Mouse (Mus musculus): ENCODE measurements around the gene Zfp595. TPM values are rescaled to one million over a fixed set of nuclear protein-coding genes. Genes with fewer than 3 reads are reported as not detected.
"Not testable (repeated sequence)": the region's sequence is repeated elsewhere in the genome, so short reads cannot be mapped to it uniquely, and the experiment has no call there.

The Zfp595 gene
- polyA plus RNA-seq, 1 experiment = 6.6 TPM

GRCm38 (mm10) chr13:67343422-67343821, 11.1 kb upstream of the Zfp595 start:
- Histone ChIP-seq H3K4me1 (ENCODE audit: control insufficient read depth, insufficient read depth, low read length) (no peaks in the 10 kb centered on the region), H3K27ac (ENCODE audit: insufficient read depth, low read length) (no peak overlapping the region), H3K4me3 (ENCODE audit: low read depth, low read length) (no peak overlapping the region), H3K36me3 (ENCODE audit: control insufficient read depth, insufficient read depth, low read length, poor library complexity, severe bottlenecking) (no peaks in the 10 kb centered on the region; the same call in 1 of the 2 replicates), H3K9ac (ENCODE audit: low read depth, poor library complexity, severe bottlenecking) (no peak overlapping the region), H3K9me3 (replicated peaks; ENCODE audit: control insufficient read depth, insufficient read depth, low read length, poor library complexity, severe bottlenecking) (no peaks in the 10 kb centered on the region), H3K27me3 (ENCODE audit: control insufficient read depth, insufficient read depth, low read length, poor library complexity, severe bottlenecking) (no peaks in the 10 kb centered on the region)
- TF ChIP-seq EP300 (IDR thresholded peaks at IDR 0.05; ENCODE audit: insufficient read depth, low read depth, low read length) (no peak), CTCF (IDR thresholded peaks at IDR 0.05; ENCODE audit: low read depth, low read length) (no peak)

GRCm38 (mm10) chr13:67332877-67333276, 507 bp upstream of the Zfp595 start:
- TF ChIP-seq CTCF (IDR thresholded peaks at IDR 0.05; ENCODE audit: low read depth, low read length) (no peak), POLR2A (IDR thresholded peaks at IDR 0.05; ENCODE audit: insufficient read depth, low read length) (no peak), EP300 (IDR thresholded peaks at IDR 0.05; ENCODE audit: insufficient read depth, low read depth, low read length) (no peak)
- Histone ChIP-seq H3K27me3 (ENCODE audit: control insufficient read depth, insufficient read depth, low read length, poor library complexity, severe bottlenecking) (no peaks in the 10 kb centered on the region), H3K4me1 (ENCODE audit: control insufficient read depth, insufficient read depth, low read length) (no peaks in the 10 kb centered on the region), H3K4me3 (ENCODE audit: low read depth, low read length) (no peak overlapping the region), H3K9ac (ENCODE audit: low read depth, poor library complexity, severe bottlenecking) (0 out of 2 replicates have a peak overlapping the region, but pooled peaks have one; percentile 4), H3K9me3 (replicated peaks; ENCODE audit: control insufficient read depth, insufficient read depth, low read length, poor library complexity, severe bottlenecking) (no peaks in the 10 kb centered on the region), H3K27ac (ENCODE audit: insufficient read depth, low read length) (no peak overlapping the region), H3K36me3 (ENCODE audit: control insufficient read depth, insufficient read depth, low read length, poor library complexity, severe bottlenecking) (no peaks in the 10 kb centered on the region)

- Histone ChIP-seq H3K9ac (ENCODE audit: low read depth, poor library complexity, severe bottlenecking) (no peak overlapping the region), H3K9me3 (replicated peaks; ENCODE audit: control insufficient read depth, insufficient read depth, low read length, poor library complexity, severe bottlenecking) (no peaks in the 10 kb centered on the region), H3K27me3 (ENCODE audit: control insufficient read depth, insufficient read depth, low read length, poor library complexity, severe bottlenecking) (no peaks in the 10 kb centered on the region), H3K4me1 (ENCODE audit: control insufficient read depth, insufficient read depth, low read length) (no peaks in the 10 kb centered on the region), H3K36me3 (ENCODE audit: control insufficient read depth, insufficient read depth, low read length, poor library complexity, severe bottlenecking) (no peaks in the 10 kb centered on the region), H3K27ac (ENCODE audit: insufficient read depth, low read length) (no peak overlapping the region), H3K4me3 (ENCODE audit: low read depth, low read length) (no peak overlapping the region)
- TF ChIP-seq POLR2A (IDR thresholded peaks at IDR 0.05; ENCODE audit: insufficient read depth, low read length) = no peak
These were observed 25.7 kb downstream of the Zfp595 start for GRCm38 (mm10) chr13:67306718-67307117.

GRCm38 (mm10) chr13:67305822-67306672, 26.3 kb downstream of the Zfp595 start, which contains the start of gene Zfp457:
Gene Zfp457, minus strand, starts transcription at chr13:67306485.
- Histone ChIP-seq H3K27ac (ENCODE audit: insufficient read depth, low read length) (no peak within 1 kb of the TSS), H3K4me3 (ENCODE audit: low read depth, low read length) (peak within 1 kb of the TSS; percentile 71), H3K27me3 (ENCODE audit: control insufficient read depth, insufficient read depth, low read length, poor library complexity, severe bottlenecking) (no peaks in the 10 kb centered on the region), H3K9me3 (replicated peaks; ENCODE audit: control insufficient read depth, insufficient read depth, low read length, poor library complexity, severe bottlenecking) (no peaks in the 10 kb centered on the region), H3K4me1 (ENCODE audit: control insufficient read depth, insufficient read depth, low read length) (no peaks in the 10 kb centered on the region), H3K36me3 (ENCODE audit: control insufficient read depth, insufficient read depth, low read length, poor library complexity, severe bottlenecking) (no peaks in the 10 kb centered on the region), H3K9ac (ENCODE audit: low read depth, poor library complexity, severe bottlenecking) (no peak within 1 kb of the TSS)
- TF ChIP-seq EP300 (IDR thresholded peaks at IDR 0.05; ENCODE audit: insufficient read depth, low read depth, low read length) = no peak
- TF ChIP-seq POLR2A (IDR thresholded peaks at IDR 0.05; ENCODE audit: insufficient read depth, low read length) = no peak
- TF ChIP-seq CTCF (IDR thresholded peaks at IDR 0.05; ENCODE audit: low read depth, low read length) = no peak

GRCm38 (mm10) chr13:67278314-67278713, 54.1 kb downstream of the Zfp595 start, which contains the start of gene Zfp458:
Gene Zfp458, minus strand, starts transcription at chr13:67278466.
- Histone ChIP-seq H3K36me3 (ENCODE audit: control insufficient read depth, insufficient read depth, low read length, poor library complexity, severe bottlenecking) (no peaks in the 10 kb centered on the region), H3K4me3 (ENCODE audit: low read depth, low read length) (peak within 1 kb of the TSS; percentile 11; the same call in 1 of the 2 replicates), H3K4me1 (ENCODE audit: control insufficient read depth, insufficient read depth, low read length) (no peaks in the 10 kb centered on the region), H3K27ac (ENCODE audit: insufficient read depth, low read length) (no peak within 1 kb of the TSS), H3K9me3 (replicated peaks; ENCODE audit: control insufficient read depth, insufficient read depth, low read length, poor library complexity, severe bottlenecking) (no peaks in the 10 kb centered on the region), H3K9ac (ENCODE audit: low read depth, poor library complexity, severe bottlenecking) (no peak within 1 kb of the TSS), H3K27me3 (ENCODE audit: control insufficient read depth, insufficient read depth, low read length, poor library complexity, severe bottlenecking) (no peaks in the 10 kb centered on the region)
- TF ChIP-seq CTCF (IDR thresholded peaks at IDR 0.05; ENCODE audit: low read depth, low read length) (no peak), EP300 (IDR thresholded peaks at IDR 0.05; ENCODE audit: insufficient read depth, low read depth, low read length) (no peak), POLR2A (IDR thresholded peaks at IDR 0.05; ENCODE audit: insufficient read depth, low read length) (no peak)

- H3K4me1 ChIP-seq (ENCODE audit: control insufficient read depth, insufficient read depth, low read length); H3K27me3 ChIP-seq (ENCODE audit: control insufficient read depth, insufficient read depth, low read length, poor library complexity, severe bottlenecking); H3K27ac ChIP-seq (ENCODE audit: insufficient read depth, low read length); H3K9me3 ChIP-seq (replicated peaks; ENCODE audit: control insufficient read depth, insufficient read depth, low read length, poor library complexity, severe bottlenecking); H3K36me3 ChIP-seq (ENCODE audit: control insufficient read depth, insufficient read depth, low read length, poor library complexity, severe bottlenecking): not testable (repeated sequence)
- peak overlapping the region; percentile 49; the same call in 1 of the 2 replicates for H3K9ac ChIP-seq (ENCODE audit: low read depth, poor library complexity, severe bottlenecking)
- H3K4me3 ChIP-seq (ENCODE audit: low read depth, low read length) = peak overlapping the region; percentile 99
These were observed 62.8 kb downstream of the Zfp595 start for GRCm38 (mm10) chr13:67269383-67270065.
